Mouse (Mus musculus) 3134 (cell line): Measurements from ENCODE around the gene 2010300C02Rik.

Experiments used
- DNase-seq: peaks from one replicate; pipeline ENCODE4 v3.0.0-alpha.2; 2011; ENCODE audit warnings: low spot score; ENCODE audit not compliant: insufficient read length; ENCODE audit errors: extremely low read depth

Gene 2010300C02Rik

GRCm38 (mm10) chr1:37671316-37671715 is 48.6 kb downstream of the 2010300C02Rik start:
- DNase-seq: no peak

DNA sequence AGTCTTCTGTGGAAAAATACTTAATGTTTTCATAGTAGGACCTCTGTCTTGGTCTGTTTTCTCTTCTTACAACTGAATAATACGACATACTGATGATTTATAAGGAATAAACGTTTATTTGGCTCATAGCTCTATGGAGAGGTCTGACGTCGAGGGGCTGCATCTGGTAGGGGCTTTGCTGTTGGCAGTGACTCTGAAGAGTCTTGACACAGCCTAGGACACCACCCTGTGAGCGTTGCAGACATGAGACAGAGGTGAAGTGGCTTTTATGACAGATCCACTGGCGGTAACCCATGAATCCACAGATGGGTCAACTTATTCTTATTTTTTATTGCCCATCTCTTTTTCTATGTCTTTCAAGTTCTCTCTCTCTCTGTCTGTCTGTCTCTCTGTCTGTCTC is 52.5 kb downstream of the 2010300C02Rik start:
- no peak for DNase-seq

DNA sequence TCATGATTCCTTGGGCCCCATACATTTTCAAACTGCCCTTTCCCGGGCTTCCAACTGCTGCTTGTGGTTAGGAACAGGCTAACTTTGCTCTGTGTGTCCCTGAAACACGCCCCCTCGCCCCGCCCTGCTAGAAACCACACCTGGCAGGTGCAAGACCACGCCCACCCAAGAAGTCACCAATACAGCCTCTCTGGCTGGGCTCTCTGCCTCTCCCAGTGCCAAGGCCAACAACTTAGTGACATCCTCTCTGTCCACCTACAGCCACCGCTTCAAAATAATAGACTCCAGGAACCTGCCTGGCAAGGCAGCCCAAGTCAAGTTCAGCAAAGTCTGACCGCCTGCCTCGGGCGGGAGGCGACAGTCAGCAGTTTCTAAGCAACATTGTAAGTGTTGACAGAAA is 53.3 kb downstream of the 2010300C02Rik start:
- DNase-seq: no peak

GRCm38 (mm10) chr1:37665539-37666323 is 54.2 kb downstream of the 2010300C02Rik start:
- DNase-seq: no peak

DNA sequence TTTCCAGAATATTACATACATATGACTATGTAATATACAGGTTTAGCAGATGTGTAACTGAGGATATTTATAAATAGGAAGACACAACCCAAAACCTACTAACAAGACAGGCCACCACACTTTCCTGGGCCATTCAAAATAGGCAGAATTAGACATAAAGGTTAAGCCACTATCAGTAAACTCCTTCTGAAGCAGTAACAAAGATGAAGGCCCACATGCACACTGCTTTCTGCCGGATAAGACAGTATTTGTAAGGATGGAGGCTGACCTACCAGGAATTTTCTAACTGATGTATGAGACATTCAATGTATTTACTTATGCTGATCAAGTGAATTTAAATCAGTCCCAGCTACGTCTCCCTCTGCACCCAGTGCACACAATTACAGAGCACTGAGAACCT is 55.4 kb downstream of the 2010300C02Rik start:
- no peak for DNase-seq

DNA sequence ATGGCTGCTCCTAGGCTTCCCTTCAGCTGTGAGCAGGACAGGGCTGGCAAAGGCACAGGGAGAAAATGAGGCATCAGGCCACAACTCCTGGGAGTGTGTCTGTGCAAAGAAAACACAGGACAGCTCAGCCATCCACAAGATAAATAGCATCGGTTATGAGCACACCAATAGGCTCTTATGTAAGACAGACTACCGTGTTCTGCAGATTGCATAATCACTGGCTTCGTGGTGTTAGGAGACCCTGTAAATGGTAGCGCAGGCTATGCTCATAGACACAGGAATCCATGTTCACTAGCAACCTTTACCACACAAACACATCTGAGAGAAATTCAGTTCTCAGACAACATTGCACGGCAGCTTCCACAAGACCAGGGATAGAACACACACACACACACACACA is 56.3 kb downstream of the 2010300C02Rik start:
- DNase-seq: no peak

- DNase-seq: no peak
These were observed 63.9 kb downstream of the 2010300C02Rik start for GRCm38 (mm10) chr1:37656017-37656416.

DNA sequence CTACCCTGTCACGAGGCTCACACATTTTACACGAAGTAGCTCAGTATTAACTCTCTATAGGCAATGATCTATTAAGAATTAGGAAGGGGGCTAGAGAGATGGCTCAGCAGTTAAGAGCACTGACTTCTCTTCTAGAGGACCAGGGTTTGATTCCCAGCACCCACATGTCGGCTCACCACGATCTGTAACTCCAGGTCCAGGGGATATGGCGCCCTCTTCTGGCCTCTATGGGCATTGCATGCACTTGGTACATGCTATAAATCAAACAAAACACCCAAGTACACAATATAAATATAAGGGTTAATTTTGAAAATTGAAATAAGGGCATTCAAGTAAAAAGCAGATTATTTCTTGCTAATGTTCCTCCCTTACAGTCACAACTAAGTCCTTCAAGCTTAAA is 65.9 kb downstream of the 2010300C02Rik start:
- no peak for DNase-seq

- DNase-seq: no peak
These were observed 72.8 kb downstream of the 2010300C02Rik start for GRCm38 (mm10) chr1:37647066-37647465.

DNA sequence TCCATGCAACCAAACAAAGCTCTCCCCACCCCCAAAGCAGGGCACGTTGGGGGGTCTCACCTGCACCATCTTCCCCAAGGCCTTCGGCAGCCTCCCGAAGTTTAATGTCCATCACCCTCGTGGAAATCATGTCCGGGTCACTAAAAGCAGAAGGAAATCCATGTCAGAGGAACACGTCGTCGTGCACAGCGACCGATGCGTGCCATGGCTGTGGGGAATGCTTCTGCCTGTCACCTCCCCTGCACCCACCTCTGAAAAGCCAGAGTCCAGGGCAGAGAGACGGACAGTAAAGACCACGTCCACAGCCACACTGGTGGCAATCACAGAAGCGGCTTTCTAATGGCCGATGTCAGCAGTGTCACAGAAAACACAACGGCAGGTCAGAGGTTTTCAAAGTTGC is 75.4 kb downstream of the 2010300C02Rik start:
- no peak for DNase-seq

DNA sequence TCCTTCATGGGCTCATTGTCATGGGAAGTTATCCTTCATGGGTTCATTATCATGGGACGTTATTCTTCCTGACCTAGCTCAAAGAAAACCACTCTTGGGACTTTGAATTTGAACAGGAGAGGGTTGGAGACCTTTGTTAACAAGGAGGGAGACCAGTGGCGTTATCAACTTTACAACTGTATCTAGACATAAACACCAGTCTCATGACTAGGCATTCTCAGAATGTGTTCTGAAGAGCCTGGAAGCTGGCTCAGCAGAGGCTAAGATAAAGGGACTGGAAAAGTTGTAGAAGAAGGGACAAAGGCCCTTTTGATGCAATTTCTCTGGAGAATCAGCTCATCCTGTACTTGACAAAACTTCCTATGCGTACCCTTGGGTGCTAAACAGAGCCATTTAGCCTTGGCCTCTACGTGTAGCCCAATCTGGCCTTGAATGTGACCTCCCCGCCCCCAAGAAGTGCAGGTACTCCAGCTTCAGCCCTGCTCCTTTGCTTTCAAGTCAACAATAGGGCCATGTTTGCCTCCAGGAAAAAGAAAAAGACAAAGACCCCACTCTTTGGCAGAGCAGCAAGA is 76.0 kb downstream of the 2010300C02Rik start:
- DNase-seq: no peak

DNA sequence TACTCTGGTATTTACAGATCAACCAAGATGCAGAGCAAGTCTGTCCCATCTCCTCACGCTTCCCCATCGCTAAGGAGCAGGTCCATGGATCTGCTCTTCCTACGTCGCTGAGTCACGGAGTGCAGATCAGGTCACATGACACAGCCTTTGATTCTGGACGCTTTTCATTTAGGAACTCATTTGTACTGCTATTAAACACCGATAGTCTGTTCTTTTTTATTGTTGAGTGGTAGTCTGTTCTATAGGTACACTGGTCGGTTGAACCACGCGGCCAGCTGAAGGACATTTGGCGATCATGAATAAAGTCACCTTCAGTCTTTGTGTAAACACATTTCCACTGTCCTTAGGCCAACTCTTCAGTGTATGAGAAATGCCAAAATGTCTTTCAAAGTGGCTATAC is 78.5 kb downstream of the 2010300C02Rik start:
- DNase-seq: no peak

- peak; percentile 32 for DNase-seq
These were observed 80.8 kb downstream of the 2010300C02Rik start for GRCm38 (mm10) chr1:37639101-37639500.

- DNase-seq: no peak
These were observed 81.3 kb downstream of the 2010300C02Rik start for GRCm38 (mm10) chr1:37638560-37638959.

- DNase-seq: no peak
These were observed 82.3 kb downstream of the 2010300C02Rik start for GRCm38 (mm10) chr1:37637571-37637970.

GRCm38 (mm10) chr1:37636824-37637223 is 83.1 kb downstream of the 2010300C02Rik start:
- DNase-seq: no peak

DNA sequence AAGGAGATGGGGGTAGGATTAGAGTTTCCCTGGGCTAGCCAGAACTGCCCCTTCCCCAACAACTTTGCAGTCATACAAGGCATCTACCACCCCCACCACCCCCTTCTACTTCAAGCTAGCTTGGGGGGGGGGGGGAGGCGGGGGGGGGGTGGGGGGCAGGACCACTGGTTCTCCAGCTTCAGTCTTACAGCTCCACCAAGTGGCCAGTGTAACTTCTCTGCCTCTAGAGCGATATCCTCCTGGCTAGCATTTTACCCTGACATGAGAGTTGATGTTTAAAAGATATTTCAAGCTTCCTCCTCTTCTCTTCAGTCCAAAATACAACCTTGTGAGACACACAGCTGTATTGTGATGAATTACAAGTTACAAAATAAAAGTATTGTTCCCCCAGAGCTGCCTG is 83.7 kb downstream of the 2010300C02Rik start:
- DNase-seq: no peak

GRCm38 (mm10) chr1:37635716-37636115 is 84.2 kb downstream of the 2010300C02Rik start:
- DNase-seq: no peak

- no peak for DNase-seq
These were observed 85.2 kb downstream of the 2010300C02Rik start for GRCm38 (mm10) chr1:37634658-37635057.

DNA sequence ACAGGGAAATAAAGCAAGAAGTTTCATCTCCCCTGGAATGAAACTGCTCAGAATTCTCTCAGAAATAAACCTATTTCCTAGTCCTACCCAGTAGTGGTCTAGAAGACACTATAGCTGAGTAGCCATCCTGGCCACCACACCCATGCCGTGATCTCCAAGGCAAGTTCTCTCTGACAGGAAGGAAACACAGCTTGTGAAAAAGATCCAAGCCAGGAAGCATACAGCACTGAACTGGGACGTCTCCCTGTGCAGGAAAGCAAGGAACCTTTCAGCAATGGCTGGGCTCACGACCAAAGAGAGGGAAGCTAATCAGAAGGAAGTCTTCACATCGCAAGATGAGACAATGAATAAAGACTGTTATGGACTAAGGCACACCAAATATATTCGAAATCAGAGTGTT is 86.4 kb downstream of the 2010300C02Rik start:
- DNase-seq: no peak

GRCm38 (mm10) chr1:37632425-37632824 is 87.5 kb downstream of the 2010300C02Rik start:
- no peak for DNase-seq

GRCm38 (mm10) chr1:37631456-37631855 is 88.4 kb downstream of the 2010300C02Rik start:
- DNase-seq: peak; percentile 27
